Mouse (Mus musculus): ENCODE results near the gene Gm15319.
"Not testable (repeated sequence)": the region's sequence is repeated elsewhere in the genome, so short reads cannot be mapped to it uniquely, and the experiment has no call there.

Gene Gm15319

DNA sequence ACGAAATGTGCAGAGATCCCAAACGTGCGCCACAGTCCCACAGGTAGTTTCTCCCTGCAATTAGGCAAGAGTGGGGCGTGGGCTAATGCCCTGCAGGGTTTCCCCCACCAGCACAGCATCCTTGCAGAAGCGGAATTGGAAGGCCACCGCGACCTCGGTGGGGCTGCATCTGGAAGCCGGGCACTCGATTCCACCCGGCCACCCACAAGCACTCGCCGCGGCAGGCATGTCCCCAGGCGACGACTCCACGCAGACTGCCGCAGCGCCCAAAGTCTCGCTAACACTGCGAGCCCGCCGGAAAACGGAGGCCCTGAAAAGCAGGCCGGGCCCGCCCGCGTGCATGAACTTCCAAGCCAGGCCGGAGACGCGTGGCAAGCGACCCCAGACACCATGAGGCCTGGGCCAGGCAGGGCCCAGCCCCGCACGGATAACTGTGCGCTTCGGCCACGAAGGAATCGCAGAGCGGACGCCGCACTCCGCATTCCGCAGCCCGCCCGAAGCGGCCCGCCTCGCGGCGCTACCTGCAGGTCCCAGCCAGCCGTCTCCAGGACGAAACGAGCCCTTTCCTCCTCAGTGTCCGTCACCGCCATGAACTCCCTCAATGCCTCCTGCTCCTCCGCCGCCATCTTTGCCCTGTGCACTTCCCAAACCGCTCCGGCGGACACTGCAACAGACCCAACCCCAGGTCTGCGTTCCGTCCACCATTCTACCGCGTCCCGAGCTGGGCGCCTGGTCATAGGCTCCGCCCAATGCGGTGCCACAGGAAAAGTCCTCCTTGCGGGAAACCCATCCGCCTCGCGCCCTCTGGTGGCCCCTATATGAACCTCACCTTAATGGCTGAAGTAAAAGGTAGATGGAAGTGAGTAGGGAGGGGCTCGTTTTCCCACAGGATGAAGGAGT is 66.0 kb downstream of the Gm15319 start:
- peak; percentile 60 to 66 for DNase-seq

DNA sequence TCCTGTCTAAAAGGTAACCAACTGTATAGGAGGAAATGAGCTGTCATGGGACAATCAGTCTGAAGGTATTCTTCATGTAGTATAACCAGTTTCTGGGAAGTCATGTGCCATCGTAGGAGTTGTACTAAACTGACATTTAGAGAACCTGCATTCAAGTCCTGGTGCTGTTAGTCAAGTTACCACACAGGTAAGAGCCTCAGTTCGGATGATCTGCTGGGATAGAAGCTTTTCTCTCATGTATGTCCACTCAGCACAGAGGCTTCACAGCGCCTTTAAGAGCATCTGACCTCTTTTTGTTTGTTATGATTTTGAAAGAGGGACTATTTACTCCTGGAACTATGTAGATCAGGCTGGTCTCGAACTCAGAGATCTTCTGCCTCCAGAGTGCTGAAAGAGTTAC is 67.1 kb downstream of the Gm15319 start:
- not testable (repeated sequence) for DNase-seq

DNA sequence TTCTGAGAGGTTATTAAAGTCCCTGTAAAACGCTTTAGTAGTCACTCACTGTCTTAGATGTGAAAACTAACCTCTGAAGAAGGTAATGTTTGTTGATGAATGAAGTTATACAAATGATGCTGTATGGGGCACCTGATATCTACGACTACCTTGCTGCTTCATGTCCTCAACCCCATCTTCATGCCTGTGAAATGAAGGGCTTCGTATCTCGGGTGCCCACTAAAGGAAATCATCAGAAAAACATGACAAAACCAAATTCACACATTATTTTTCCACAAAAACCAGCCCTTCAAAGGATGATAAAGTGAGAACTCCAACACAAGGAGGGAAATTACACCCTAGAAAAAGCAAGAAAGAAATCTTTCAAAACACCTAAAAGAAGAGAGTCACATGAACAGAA is 68.2 kb downstream of the Gm15319 start:
- peak; percentile 8 to 14 for DNase-seq

DNA sequence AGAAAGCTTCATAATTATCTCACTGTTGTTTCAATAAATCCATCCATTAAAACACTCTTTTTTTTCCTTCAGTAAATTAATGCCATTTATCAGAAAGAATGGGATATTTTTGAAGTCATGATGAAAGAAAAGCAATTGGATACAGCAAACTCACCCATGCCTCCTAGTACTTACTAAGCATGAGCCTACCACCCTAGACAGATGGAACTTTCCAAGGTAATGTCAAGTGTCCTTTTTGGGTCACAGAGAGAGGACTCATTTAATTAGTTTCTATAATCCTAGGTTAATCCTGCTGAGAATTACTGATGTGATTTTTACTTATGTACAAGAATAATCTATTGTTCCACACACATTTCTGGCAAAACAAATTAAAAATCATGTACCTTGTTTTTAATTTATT is 69.0 kb downstream of the Gm15319 start:
- DNase-seq: peak in 1 of 2 experiments; percentile 4

DNA sequence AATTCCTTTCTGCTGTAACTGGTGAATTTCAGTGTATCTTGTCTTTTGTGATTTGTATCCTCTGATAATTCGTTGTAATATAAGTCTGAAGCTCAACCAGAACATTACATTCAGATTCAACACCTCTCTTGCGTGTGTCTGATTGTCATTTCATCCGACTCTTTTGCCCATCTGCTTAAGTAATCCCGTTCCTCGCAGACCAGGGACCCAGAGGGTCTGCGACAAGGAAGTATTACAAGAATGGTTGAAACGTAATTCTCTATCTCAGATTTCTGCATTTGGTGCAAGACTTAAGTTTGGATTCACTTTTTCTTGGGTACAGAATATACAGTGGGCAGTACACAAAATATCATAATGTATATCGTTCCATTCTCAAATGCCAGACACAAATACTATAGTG is 73.0 kb downstream of the Gm15319 start:
- DNase-seq: not testable (repeated sequence)

DNA sequence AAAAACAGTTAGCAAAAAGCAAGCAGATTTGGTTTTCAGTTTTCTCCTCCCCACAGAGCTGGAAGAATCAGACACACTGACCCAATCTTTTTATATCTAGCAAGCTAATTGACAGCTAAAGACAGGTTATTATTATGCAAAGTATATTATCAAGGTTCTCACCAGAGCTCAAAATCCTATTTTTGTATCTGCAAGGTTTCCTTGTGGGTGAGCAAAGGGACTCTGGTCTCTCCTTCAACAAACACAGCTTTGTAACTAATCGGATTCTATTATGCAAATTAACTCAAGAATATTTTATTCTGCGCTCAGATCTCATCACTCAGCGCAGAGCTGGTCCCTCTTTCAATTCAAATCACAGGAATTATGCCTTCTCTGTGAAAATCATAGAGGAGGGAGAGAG is 74.1 kb downstream of the Gm15319 start:
- peak in 1 of 2 experiments; percentile 3 for DNase-seq

DNA sequence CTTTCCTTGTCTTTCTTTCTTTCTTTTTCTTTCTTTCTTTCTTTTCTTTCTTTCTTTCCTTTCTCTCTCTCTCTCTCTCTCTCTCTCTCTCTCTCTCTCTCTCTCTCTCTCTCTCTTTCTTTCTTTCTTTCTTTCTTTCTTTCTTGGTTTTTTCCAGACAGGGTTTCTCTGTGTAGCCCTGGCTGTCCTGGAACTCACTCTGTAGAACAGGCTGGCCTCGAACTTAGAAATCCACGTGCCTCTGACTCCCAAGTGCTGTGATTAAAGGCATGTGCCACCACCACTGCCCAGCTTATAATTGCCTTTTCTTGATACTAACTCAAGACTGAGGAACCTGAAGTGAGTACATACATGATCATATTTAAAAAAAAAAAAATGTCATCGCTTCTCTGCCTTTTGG is 75.3 kb downstream of the Gm15319 start:
- DNase-seq: not testable (repeated sequence)

All from spleen, adult 18-20 months (tissue).